Mouse (Mus musculus): ENCODE results near the gene Ccl3. TPM values are rescaled to one million over a fixed set of nuclear protein-coding genes. Genes with fewer than 3 reads are reported as not detected.

Ccl3 gene
- polyA plus RNA-seq, 1 experiment from 2014 or later, result 0.26 TPM

DNA sequence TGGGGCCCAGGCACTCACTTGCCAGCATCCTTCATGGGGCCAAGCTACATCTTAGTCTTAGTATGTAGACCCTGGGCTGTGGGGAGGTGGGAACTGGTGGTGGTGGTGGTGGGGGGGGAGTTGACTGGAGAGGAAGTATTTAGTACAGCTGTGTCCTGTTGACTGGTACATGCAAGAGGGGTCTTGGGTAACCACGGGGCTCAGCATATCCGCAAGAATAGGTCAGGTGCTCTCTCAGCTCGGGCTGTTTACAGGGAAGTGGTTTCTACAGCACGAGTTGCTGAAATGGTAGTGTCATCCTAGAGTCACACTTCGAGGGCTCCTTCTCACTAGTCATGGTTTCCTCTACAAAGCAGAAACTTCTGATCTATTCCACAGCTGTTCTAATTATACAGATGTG, 9.0 kb downstream of the Ccl3 start:
- 87% methylated on average over 5 of the region's 5 CpGs for WGBS
- Histone ChIP-seq H3K9me3 (replicated peaks) (no peaks in the 10 kb centered on the region), H3K4me3 (no peak overlapping the region), H3K4me1 (no peaks in the 10 kb centered on the region), H3K36me3 (no peaks in the 10 kb centered on the region), H3K27me3 (ENCODE audit: low read depth, poor library complexity, severe bottlenecking) (no peaks in the 10 kb centered on the region), H3K27ac (no peak overlapping the region)
- no peak for DNase-seq (ENCODE audit: low spot score)

DNA sequence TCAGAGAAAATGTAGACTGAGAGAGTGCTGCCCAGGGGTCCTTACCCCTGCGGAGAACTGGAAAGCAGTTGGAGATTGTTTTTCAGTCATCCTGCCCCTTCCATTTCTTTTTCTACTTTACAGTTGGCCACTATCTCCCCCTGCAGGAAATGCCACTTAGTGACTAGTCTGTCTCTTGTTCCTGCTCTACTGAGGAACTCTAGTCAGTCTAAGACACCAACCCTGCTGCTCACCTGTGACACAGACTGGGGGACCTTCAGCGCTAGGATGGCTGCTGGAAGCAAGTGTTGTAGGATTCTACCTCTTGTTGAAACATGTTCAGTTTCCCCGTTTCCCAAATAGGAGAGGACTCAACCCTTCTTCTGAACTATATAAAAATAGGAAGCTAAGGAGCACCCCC, 9.6 kb downstream of the Ccl3 start:
- WGBS, result 64% methylated on average over 3 of the region's 3 CpGs
- Histone ChIP-seq H3K27me3 (ENCODE audit: low read depth, poor library complexity, severe bottlenecking) (no peaks in the 10 kb centered on the region), H3K27ac (no peak overlapping the region), H3K9me3 (replicated peaks) (no peaks in the 10 kb centered on the region), H3K36me3 (no peaks in the 10 kb centered on the region), H3K4me3 (no peak overlapping the region), H3K4me1 (no peaks in the 10 kb centered on the region)
- no peak for DNase-seq (ENCODE audit: low spot score)

DNA sequence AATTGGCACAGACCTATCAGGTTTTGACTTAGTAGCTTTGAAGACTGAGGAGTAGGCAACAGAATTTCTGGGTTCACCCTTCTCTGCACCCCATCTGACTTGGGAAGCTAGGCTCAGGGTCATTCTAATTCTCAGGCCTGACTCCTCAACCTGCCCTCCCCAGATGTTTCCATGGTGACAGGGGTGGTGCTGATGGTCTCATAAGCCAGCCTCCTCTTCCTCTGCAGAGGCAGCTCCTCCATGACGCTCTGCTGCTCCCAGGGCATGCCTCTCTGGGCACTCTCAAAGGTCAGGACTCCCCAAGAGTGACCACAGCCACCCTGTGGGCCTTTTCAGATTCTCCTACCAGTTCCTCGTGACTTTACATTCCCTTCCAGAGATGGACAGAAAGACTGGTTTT, 10.2 kb downstream of the Ccl3 start:
- H3K27me3 ChIP-seq (ENCODE audit: low read depth, poor library complexity, severe bottlenecking), result no peaks in the 10 kb centered on the region
- no peak overlapping the region for H3K4me3 ChIP-seq
- no peaks in the 10 kb centered on the region for H3K36me3 ChIP-seq
- H3K4me1 ChIP-seq, result no peaks in the 10 kb centered on the region
- 79% methylated on average over 2 of the region's 2 CpGs for whole genome bisulfite sequencing
- DNase-seq (ENCODE audit: low spot score), result no peak
- no peaks in the 10 kb centered on the region for H3K9me3 ChIP-seq (replicated peaks)
- no peak overlapping the region for H3K27ac ChIP-seq

DNA sequence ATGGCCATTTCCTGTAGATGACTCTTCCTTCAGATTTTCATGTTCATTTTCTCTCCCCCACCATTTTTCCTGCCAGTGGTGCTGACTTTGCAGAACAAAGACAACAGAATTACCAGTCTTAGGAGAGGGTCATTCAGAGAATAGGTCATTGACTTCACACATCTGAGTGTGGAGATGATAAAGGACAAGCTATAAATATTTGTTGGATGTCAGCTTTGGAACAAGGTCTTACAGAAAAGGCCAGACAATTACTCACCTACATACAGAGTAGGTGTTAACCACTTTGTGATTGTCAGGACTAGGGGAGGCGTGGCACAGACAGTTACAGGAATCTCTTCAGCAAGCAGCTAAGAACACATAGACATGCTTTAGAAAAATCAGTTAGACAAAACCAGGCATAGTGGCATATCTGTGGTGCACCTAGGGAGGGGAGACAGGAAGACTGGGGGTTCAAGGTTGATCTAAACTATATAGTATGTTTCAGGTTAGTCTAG, 12.4 kb downstream of the Ccl3 start:
- H3K4me1 ChIP-seq, result no peaks in the 10 kb centered on the region
- no peaks in the 10 kb centered on the region for H3K27me3 ChIP-seq (ENCODE audit: low read depth, poor library complexity, severe bottlenecking)
- H3K36me3 ChIP-seq, result no peaks in the 10 kb centered on the region
- H3K9me3 ChIP-seq (replicated peaks), result no peaks in the 10 kb centered on the region
- no peak for DNase-seq (ENCODE audit: low spot score)
- 74% methylated on average over 1 of the region's 1 CpGs for WGBS
- H3K4me3 ChIP-seq, result no peak overlapping the region
- no peak overlapping the region for H3K27ac ChIP-seq

DNA sequence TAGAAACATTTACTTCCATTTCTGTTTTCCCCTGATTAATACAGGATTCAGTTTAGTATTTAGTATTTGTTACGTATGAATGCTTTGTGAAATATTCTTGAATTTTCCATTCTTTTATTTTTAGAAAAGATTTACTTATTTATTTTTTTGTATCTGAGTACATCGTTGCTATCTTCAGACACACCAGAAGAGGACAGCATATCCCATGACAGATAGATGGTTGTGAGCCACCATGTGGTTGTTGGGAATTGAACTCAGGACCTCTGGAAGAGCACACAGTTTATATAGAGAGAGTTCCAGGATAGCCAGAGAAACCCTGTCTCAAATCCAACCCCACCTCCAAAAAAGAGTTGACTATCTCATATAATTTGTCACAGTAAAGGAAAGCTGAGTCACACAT, 14.3 kb downstream of the Ccl3 start:
- H3K4me3 ChIP-seq, result no peak overlapping the region
- no peaks in the 10 kb centered on the region for H3K4me1 ChIP-seq
- no peaks in the 10 kb centered on the region for H3K27me3 ChIP-seq (ENCODE audit: low read depth, poor library complexity, severe bottlenecking)
- 95% methylated on average over 2 of the region's 2 CpGs for WGBS
- H3K9me3 ChIP-seq (replicated peaks), result no peaks in the 10 kb centered on the region
- no peak overlapping the region for H3K27ac ChIP-seq
- H3K36me3 ChIP-seq, result no peaks in the 10 kb centered on the region
- no peak for DNase-seq (ENCODE audit: low spot score)

DNA sequence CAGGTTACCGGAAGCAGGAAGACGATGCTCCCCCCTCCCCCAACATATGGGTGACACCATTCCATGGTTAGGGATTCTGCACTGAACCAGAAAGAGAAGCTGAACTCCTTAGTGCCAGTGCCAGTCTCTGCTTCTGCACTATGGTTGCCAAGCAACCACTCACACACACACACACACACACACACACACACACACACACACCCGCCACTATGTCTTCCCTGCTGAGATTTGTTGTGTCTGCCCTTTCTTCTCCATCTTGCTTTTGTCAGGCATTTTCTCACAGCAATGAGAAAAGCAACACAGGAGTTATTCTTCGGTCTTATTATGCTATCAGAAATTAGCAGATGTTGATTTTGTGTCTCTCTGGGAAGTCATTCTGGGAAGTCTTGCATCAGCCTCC, 14.7 kb downstream of the Ccl3 start:
- DNase-seq (ENCODE audit: low spot score), result no peak
- Histone ChIP-seq H3K27ac (no peak overlapping the region), H3K36me3 (no peaks in the 10 kb centered on the region), H3K9me3 (replicated peaks) (no peaks in the 10 kb centered on the region), H3K4me3 (no peak overlapping the region), H3K27me3 (ENCODE audit: low read depth, poor library complexity, severe bottlenecking) (no peaks in the 10 kb centered on the region), H3K4me1 (no peaks in the 10 kb centered on the region)
- WGBS, result 77% methylated on average over 4 of the region's 4 CpGs

DNA sequence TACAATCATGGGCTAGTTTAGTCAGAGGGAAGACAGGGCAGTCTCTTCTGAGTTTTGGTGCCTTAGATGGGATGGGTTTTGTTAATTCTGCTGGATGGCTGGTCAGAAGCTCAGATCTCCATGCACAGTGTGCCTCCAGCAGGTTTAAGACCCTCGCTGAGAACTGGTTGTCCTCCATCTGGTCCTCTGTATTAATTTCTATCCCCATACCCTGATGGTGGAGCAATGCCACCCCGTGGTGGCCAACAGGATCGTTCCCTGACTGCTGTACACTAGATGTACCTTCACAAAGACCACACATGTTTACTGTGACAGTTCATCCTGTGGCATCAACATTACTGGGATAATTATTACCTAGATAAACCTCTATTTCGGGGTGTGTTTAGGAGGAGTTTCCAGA, 16.4 kb downstream of the Ccl3 start:
- Histone ChIP-seq H3K4me1 (no peaks in the 10 kb centered on the region), H3K4me3 (no peak overlapping the region), H3K27ac (no peak overlapping the region), H3K9me3 (replicated peaks) (no peaks in the 10 kb centered on the region), H3K36me3 (no peaks in the 10 kb centered on the region), H3K27me3 (ENCODE audit: low read depth, poor library complexity, severe bottlenecking) (no peaks in the 10 kb centered on the region)
- 74% methylated on average over 4 of the region's 4 CpGs for WGBS
- no peak for DNase-seq (ENCODE audit: low spot score)

DNA sequence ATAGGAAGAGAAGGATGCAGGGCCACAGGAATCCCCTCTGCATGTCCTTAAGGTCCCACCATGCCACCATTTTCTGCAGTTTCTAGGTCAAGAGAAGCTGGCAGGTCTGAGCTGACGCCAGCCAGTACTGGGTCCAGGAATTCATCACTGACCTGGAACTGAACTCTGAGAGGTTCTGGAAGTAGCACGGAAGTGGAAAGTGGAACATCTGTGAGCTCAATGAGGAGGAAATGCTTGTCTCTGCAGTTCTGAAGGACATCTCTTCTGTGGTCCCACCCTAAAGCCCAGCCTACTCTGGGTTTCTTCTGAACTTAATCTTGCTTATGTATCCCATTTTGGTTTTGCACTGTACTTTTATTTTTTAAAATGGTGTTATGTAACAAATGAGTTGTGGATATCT, 18.1 kb downstream of the Ccl3 start:
- WGBS, result 83% methylated on average over 2 of the region's 2 CpGs
- Histone ChIP-seq H3K4me1 (no peaks in the 10 kb centered on the region), H3K27me3 (ENCODE audit: low read depth, poor library complexity, severe bottlenecking) (no peaks in the 10 kb centered on the region), H3K4me3 (no peak overlapping the region), H3K9me3 (replicated peaks) (no peaks in the 10 kb centered on the region), H3K27ac (no peak overlapping the region), H3K36me3 (no peaks in the 10 kb centered on the region)
- no peak for DNase-seq (ENCODE audit: low spot score)

DNA sequence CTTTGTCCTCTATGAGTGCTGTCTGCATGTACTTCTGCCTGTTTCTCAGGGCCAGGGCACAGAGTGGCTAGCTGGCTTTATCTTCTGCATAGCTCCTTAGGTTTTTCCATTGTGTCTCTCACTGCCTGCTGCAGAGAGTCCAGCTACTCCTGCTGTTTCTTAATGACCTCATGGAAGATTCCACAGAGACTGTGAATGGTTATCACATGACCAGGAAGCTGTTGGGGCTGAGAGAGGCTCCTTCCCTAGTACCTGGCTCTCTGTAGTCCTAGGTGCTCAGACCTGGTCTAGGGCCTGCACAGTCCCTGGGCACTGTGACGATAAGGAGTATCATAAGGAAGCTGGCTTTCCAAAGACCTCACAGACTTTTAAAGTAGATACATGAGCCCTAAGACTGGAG, 18.5 kb downstream of the Ccl3 start:
- DNase-seq (ENCODE audit: low spot score), result no peak
- WGBS, result 86% methylated on average over 1 of the region's 1 CpGs

DNA sequence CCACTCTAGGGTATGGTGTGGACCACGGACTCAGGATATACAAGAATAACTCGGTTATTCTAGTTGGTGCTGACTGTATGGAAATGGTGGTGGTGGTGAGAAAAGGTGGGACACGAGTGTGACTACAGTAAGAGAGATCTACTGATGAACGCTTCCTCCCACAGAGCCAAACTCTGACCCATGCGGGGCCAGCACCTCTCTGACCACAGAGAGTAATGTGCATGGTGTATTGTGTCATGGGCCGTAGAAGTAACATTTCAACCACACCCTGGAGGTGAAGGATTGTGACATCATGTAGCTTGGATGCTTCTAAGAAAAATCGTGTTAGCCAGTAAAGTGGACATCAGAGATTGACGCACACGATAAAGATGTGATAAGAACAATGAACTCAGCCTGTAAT, 20.3 kb downstream of the Ccl3 start:
- Histone ChIP-seq H3K4me1 (no peaks in the 10 kb centered on the region), H3K27ac (no peak overlapping the region), H3K9me3 (replicated peaks) (no peaks in the 10 kb centered on the region), H3K36me3 (no peaks in the 10 kb centered on the region), H3K27me3 (ENCODE audit: low read depth, poor library complexity, severe bottlenecking) (no peaks in the 10 kb centered on the region), H3K4me3 (no peak overlapping the region)
- 90% methylated on average over 9 of the region's 9 CpGs for WGBS
- no peak for DNase-seq (ENCODE audit: low spot score)

More for the DNA sequence above, 18.5 kb downstream of the Ccl3 start:
- Histone ChIP-seq H3K4me3 (no peak overlapping the region), H3K36me3 (no peaks in the 10 kb centered on the region), H3K27me3 (ENCODE audit: low read depth, poor library complexity, severe bottlenecking) (no peaks in the 10 kb centered on the region), H3K4me1 (no peaks in the 10 kb centered on the region), H3K27ac (no peak overlapping the region), H3K9me3 (replicated peaks) (no peaks in the 10 kb centered on the region)

DNA sequence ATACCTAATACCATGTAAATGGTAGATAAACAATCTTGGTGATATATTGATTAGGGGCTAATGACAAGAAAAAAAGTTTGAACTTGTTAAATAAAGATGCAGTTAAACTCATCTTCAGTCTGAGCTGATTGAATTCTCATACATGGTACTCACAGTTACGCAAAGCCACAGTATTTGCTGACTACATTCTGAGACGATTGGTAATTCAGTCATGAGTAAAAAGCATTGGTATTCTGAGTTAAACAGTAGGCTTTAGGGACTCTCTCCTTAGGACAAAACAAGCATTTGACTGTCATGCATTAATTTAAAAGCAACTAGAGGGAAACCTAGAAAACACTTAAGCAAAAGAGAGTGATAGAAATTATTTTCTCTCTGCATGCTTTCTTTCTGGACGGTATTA, 25.6 kb downstream of the Ccl3 start:
- H3K27ac ChIP-seq, result no peak overlapping the region
- H3K36me3 ChIP-seq, result no peaks in the 10 kb centered on the region
- H3K4me1 ChIP-seq, result no peaks in the 10 kb centered on the region
- DNase-seq (ENCODE audit: low spot score), result no peak
- no peak overlapping the region for H3K4me3 ChIP-seq
- WGBS, result 90% methylated on average over 3 of the region's 3 CpGs
- no peaks in the 10 kb centered on the region for H3K9me3 ChIP-seq (replicated peaks)
- H3K27me3 ChIP-seq (ENCODE audit: low read depth, poor library complexity, severe bottlenecking), result no peaks in the 10 kb centered on the region

DNA sequence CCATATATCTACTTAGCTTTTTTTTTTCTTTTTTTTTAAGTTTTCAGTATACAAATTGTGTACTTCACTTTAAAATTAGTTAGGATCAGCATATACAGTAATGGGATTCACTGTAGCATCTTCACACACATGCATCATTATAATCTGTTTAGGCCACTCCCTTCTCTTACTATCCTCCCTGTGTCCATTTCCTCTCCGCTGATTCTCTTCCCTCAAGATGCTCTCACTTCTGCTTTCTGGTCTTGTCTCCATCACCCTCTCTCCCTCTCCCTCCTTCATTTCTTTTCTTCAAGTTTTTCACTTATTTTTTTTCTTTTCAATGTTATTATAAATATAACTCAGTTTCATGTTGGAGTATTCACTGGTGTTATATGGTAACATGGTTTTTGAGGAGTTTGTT, 30.1 kb downstream of the Ccl3 start:
- WGBS, result 93% methylated on average over 1 of the region's 1 CpGs
- no peaks in the 10 kb centered on the region for H3K36me3 ChIP-seq
- no peaks in the 10 kb centered on the region for H3K27me3 ChIP-seq (ENCODE audit: low read depth, poor library complexity, severe bottlenecking)
- no peaks in the 10 kb centered on the region for H3K4me1 ChIP-seq
- no peak overlapping the region for H3K27ac ChIP-seq
- no peak overlapping the region for H3K4me3 ChIP-seq
- no peak for DNase-seq (ENCODE audit: low spot score)
- no peaks in the 10 kb centered on the region for H3K9me3 ChIP-seq (replicated peaks)

DNA sequence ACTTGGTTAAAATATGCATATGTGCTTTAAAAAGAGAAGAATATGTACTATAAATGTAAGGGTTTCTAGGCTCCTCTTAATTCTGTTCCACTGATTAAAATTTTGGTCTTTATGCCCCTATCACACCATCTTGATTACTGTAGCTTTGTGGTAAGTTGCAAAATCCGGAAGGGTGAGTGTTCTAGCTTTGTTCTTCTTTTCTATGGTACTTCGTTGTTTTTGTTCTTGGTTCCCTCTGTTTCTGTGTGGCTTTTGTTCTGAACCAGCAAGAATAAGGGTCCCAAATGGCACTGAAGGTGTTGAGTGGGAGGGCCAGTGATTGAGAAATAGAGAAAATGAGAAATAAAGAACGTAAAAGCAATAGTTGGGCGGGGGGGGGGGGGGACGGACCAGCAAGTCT, 30.9 kb downstream of the Ccl3 start:
- 84% methylated on average over 5 of the region's 5 CpGs for WGBS
- no peaks in the 10 kb centered on the region for H3K9me3 ChIP-seq (replicated peaks)
- H3K27me3 ChIP-seq (ENCODE audit: low read depth, poor library complexity, severe bottlenecking), result no peaks in the 10 kb centered on the region
- H3K27ac ChIP-seq, result no peak overlapping the region
- no peak overlapping the region for H3K4me3 ChIP-seq
- H3K4me1 ChIP-seq, result no peaks in the 10 kb centered on the region
- DNase-seq (ENCODE audit: low spot score), result no peak
- no peaks in the 10 kb centered on the region for H3K36me3 ChIP-seq

DNA sequence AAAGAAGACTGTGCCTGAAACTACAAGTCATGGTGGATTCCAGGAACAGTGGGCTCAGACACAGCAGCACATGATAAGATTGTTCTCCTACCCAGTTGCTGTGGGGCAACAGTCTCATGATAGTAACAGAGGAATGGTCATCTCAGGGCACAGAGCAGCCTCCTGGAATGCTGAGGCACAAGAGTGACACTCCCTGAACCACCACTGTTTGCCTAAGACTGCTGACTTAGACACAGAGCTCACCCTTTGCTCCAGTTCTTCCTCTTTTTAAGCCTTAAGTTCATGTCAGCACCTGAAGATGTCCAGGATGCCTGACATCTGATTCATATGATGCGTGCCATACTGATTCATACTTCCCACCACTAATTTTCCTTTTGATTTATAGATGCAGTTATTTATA, 32.6 kb downstream of the Ccl3 start:
- H3K27ac ChIP-seq, result no peak overlapping the region
- 98% methylated on average over 1 of the region's 1 CpGs for WGBS
- no peaks in the 10 kb centered on the region for H3K4me1 ChIP-seq
- H3K27me3 ChIP-seq (ENCODE audit: low read depth, poor library complexity, severe bottlenecking), result no peaks in the 10 kb centered on the region
- no peak for DNase-seq (ENCODE audit: low spot score)
- H3K4me3 ChIP-seq, result no peak overlapping the region
- H3K9me3 ChIP-seq (replicated peaks), result no peaks in the 10 kb centered on the region
- H3K36me3 ChIP-seq, result no peaks in the 10 kb centered on the region

Measured in limb, embryonic 10.5 days (tissue).